Mouse (Mus musculus): ENCODE data around the gene Fam196b. TPM values are rescaled to one million over a fixed set of nuclear protein-coding genes. Genes with fewer than 3 reads are reported as not detected.
A peak's percentile ranks its signal among the peaks of the same experiment; 100 is the strongest.

The Fam196b gene
- polyA plus RNA-seq (2015; fragmentation: Nextera tagmentation; extraction: Ambion mirVana) = 0.16 and 0.20 TPM in 2 replicates

DNA sequence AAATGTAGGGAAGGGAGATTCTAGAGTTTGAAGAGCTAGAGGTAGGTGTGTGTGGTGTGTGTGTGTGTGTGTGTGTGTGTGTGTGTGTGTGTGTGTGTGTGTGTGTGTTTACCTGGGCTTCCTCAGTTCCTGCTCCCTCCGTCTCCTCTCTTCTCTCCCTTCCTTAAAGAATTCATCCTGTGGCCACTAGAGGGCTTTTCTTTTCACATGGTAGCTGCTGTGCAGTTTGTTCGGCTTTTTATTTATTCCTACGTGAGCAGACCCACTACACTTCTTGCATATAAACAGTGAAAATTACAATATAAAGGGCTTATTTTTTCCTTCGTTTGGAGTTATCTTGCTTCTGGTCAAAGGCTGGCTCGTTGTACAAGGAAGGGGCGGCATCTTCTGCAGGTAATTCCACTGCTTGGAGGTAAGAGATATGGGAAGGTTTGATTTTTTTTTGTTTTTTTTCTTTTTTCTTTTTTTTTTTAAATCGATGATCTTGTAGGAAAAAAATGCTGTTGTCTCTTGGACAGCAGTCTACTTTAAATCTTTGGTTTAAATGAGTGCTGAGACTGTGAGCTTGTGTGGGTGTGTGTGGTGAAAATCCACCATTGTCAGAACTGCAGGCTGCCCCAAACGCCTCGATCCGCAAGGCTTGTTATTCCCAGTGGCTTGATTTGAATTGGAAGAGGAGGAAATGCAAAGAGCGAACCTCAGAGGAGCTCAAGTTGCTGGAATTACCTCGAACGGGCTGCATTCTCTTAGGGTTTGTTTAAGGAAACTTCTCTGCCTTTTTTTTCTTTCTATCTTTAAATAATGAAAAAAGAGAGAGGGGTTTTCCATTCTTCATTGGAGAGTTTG lies at the start of gene Fam196b:
Gene Fam196b, plus strand, starts transcription at position 289 of the 846 bp plus-strand sequence.
- WGBS = 13% methylated on average over 13 of the region's 13 CpGs
- Histone ChIP-seq H3K9me3 (replicated peaks; ENCODE audit: control insufficient read depth, low read length) (no peaks in the 10 kb centered on the region), H3K36me3 (ENCODE audit: control insufficient read depth, insufficient read depth) (no peaks in the 10 kb centered on the region), H3K4me1 (ENCODE audit: control insufficient read depth, insufficient read depth, low read length) (no peaks in the 10 kb centered on the region), H3K4me3 (ENCODE audit: low read length) (peak within 1 kb of the TSS; percentile 43), H3K27ac (ENCODE audit: low read length) (no peak within 1 kb of the TSS), H3K27me3 (ENCODE audit: control insufficient read depth, insufficient read depth, low read length) (no peaks in the 10 kb centered on the region), H3K9ac (ENCODE audit: low read length) (peak within 1 kb of the TSS; percentile 31; the same call in 1 of the 2 replicates), H3K4me2 (ENCODE audit: low read depth, low read length) (peak within 1 kb of the TSS; percentile 66)
- no peak for ATAC-seq (replicated peaks; ENCODE audit: extremely low read depth, insufficient read depth, low FRiP score)

DNA sequence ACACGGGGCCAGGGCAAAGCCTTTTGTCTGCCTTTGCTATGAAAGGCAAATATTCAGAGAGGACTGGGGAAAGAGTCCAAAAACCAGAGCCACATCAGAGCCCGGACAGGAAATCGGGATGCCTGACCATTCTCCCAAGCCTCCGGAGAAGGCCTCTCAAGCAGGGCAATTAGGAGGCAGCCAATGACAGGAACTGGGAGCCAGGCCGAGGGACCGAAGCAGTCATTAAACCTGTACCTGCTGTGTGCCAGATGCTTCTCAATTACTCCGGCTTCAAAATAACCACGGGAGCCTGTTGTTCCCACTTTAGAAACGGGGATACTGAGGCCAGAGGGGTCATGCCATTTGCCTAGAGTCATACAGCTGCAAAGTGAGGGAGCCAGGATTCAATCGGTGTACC lies 42.6 kb upstream of the Fam196b start:
- Histone ChIP-seq H3K36me3 (ENCODE audit: control insufficient read depth, insufficient read depth) (no peaks in the 10 kb centered on the region), H3K4me3 (ENCODE audit: low read length) (no peak overlapping the region), H3K4me2 (ENCODE audit: low read depth, low read length) (no peak overlapping the region), H3K9me3 (replicated peaks; ENCODE audit: control insufficient read depth, low read length) (no peaks in the 10 kb centered on the region), H3K4me1 (ENCODE audit: control insufficient read depth, insufficient read depth, low read length) (no peaks in the 10 kb centered on the region), H3K27ac (ENCODE audit: low read length) (no peak overlapping the region), H3K27me3 (ENCODE audit: control insufficient read depth, insufficient read depth, low read length) (no peaks in the 10 kb centered on the region), H3K9ac (ENCODE audit: low read length) (no peak overlapping the region)
- 82% methylated on average over 10 of the region's 10 CpGs for WGBS
- no peak for ATAC-seq (replicated peaks; ENCODE audit: extremely low read depth, insufficient read depth, low FRiP score)

DNA sequence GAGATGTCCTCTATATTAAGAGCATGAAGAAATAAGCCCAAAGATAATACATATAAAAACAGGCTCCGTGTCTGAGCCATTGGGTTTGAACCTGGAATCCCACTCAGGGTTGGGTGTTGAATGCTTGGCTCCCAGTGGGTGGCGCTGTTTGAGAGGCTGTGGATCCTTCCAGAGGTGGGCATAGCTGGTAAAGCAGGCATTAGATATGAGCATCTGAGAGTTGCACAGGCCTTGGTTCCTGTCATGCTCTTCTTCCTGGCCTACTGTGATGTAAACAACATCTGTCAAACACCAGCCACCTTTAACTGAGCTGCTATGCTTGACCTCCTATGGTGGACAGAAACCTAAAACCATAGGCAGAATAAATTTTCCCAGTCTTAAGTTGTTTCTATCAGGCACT lies 38.7 kb upstream of the Fam196b start:
- no peak overlapping the region for H3K9ac ChIP-seq (ENCODE audit: low read length)
- ATAC-seq (replicated peaks; ENCODE audit: extremely low read depth, insufficient read depth, low FRiP score) = no peak
- H3K27me3 ChIP-seq (ENCODE audit: control insufficient read depth, insufficient read depth, low read length) = no peaks in the 10 kb centered on the region
- no peak overlapping the region for H3K4me3 ChIP-seq (ENCODE audit: low read length)
- no peaks in the 10 kb centered on the region for H3K36me3 ChIP-seq (ENCODE audit: control insufficient read depth, insufficient read depth)
- 41% methylated on average over 2 of the region's 2 CpGs for WGBS
- no peak overlapping the region for H3K4me2 ChIP-seq (ENCODE audit: low read depth, low read length)
- H3K27ac ChIP-seq (ENCODE audit: low read length) = no peak overlapping the region
- H3K4me1 ChIP-seq (ENCODE audit: control insufficient read depth, insufficient read depth, low read length) = no peaks in the 10 kb centered on the region
- H3K9me3 ChIP-seq (replicated peaks; ENCODE audit: control insufficient read depth, low read length) = no peaks in the 10 kb centered on the region

DNA sequence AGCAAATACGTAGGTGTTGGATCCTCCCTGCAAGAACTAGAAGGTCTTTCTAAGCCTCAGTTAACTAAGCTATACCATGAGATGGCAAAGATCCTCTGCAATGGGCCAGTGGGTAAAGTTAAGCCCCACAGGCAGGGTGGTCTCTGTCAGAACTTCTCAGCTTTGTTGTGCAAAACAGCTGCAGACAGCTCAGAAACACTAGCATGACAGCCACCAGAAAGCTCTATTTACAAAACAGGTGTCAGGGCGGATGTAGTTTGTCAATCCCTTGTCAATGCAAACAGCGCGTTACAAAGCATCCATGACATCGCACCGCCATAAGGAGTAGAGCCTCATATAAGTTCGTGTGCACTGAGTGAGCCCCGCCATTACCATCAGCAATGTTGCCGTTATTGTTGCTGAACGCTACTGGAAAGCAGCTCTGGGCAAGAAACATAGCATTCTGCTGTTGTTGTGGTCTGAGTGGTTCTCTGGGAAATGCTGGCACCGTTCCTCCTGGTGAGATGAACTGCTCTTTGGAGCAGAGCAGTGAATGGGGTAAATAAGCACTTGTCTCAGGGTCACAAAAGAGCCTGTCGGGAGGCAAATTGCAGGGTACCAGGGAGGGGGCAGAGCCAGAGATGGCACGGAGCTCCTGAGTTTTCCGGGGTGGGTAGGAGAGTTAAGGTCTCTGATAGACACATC lies 38.1 kb upstream of the Fam196b start:
- H3K27me3 ChIP-seq (ENCODE audit: control insufficient read depth, insufficient read depth, low read length) = no peaks in the 10 kb centered on the region
- 74% methylated on average over 14 of the region's 14 CpGs for WGBS
- H3K9me3 ChIP-seq (replicated peaks; ENCODE audit: control insufficient read depth, low read length) = no peaks in the 10 kb centered on the region

DNA sequence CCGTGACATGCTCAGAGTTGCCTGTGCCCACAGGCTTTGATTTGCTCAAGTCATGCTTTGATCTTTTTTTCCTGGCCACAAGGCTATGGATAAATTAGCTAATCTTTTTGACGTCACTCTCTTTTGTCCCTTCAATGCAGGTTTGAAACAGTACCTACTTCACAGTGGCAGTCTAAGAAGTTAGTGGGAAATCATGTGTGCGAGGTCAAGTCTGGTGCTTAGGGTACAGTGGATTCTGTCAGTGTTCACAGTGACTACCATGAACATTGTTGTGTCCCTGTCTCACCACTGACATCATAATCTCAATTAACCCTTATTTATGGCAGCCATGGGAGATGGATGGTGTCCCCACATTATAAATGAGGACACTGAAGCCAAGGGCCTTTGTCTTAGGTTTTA lies 37.6 kb upstream of the Fam196b start:
- no peaks in the 10 kb centered on the region for H3K36me3 ChIP-seq (ENCODE audit: control insufficient read depth, insufficient read depth)
- no peaks in the 10 kb centered on the region for H3K27me3 ChIP-seq (ENCODE audit: control insufficient read depth, insufficient read depth, low read length)
- no peak overlapping the region for H3K27ac ChIP-seq (ENCODE audit: low read length)
- H3K4me3 ChIP-seq (ENCODE audit: low read length) = no peak overlapping the region
- no peak overlapping the region for H3K4me2 ChIP-seq (ENCODE audit: low read depth, low read length)
- WGBS = 74% methylated on average over 3 of the region's 3 CpGs
- ATAC-seq (replicated peaks; ENCODE audit: extremely low read depth, insufficient read depth, low FRiP score) = no peak
- H3K9ac ChIP-seq (ENCODE audit: low read length) = no peak overlapping the region
- H3K9me3 ChIP-seq (replicated peaks; ENCODE audit: control insufficient read depth, low read length) = no peaks in the 10 kb centered on the region
- H3K4me1 ChIP-seq (ENCODE audit: control insufficient read depth, insufficient read depth, low read length) = no peaks in the 10 kb centered on the region

More for the DNA sequence above, 38.1 kb upstream of the Fam196b start:
- Histone ChIP-seq H3K27ac (ENCODE audit: low read length) (no peak overlapping the region), H3K4me1 (ENCODE audit: control insufficient read depth, insufficient read depth, low read length) (no peaks in the 10 kb centered on the region), H3K36me3 (ENCODE audit: control insufficient read depth, insufficient read depth) (no peaks in the 10 kb centered on the region), H3K4me3 (ENCODE audit: low read length) (no peak overlapping the region), H3K9ac (ENCODE audit: low read length) (no peak overlapping the region), H3K4me2 (ENCODE audit: low read depth, low read length) (no peak overlapping the region)
- ATAC-seq (replicated peaks; ENCODE audit: extremely low read depth, insufficient read depth, low FRiP score) = no peak

DNA sequence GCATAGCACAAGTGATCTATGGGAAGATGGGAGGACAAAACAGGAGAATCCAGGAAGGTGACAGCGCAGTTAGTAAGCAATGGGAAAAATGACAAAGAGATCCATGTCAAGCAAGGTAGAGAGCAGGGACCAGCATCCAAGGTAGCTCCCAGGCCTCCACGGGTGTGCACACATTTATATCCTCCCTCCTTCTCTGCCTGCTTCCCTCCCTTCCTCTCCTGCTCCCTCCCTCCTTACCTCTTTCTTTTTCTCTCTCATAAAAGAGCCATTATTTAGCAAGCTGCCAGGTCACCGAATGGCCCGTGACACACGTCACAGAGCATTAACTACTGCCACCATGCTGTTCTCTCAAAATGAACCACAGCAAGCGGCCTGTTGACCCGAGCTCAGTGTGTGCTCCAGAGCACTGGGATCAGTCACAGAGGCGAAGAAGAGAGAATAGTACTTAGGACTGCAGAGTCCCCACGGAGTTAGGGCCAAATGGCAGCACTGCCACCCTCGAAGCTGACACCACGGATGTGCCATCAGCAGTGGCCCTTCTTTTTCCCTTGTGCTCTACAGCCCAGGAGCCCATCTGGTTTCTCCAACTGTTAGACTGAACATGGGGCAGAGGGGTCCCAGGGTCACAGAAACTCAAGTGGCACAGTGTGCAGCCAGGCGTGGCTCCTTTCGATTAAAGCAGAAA lies 30.4 kb upstream of the Fam196b start:
- H3K4me3 ChIP-seq (ENCODE audit: low read length) = no peak overlapping the region
- ATAC-seq (replicated peaks; ENCODE audit: extremely low read depth, insufficient read depth, low FRiP score) = no peak
- H3K27me3 ChIP-seq (ENCODE audit: control insufficient read depth, insufficient read depth, low read length) = no peaks in the 10 kb centered on the region
- H3K4me1 ChIP-seq (ENCODE audit: control insufficient read depth, insufficient read depth, low read length) = no peaks in the 10 kb centered on the region
- no peak overlapping the region for H3K4me2 ChIP-seq (ENCODE audit: low read depth, low read length)
- no peaks in the 10 kb centered on the region for H3K9me3 ChIP-seq (replicated peaks; ENCODE audit: control insufficient read depth, low read length)
- H3K36me3 ChIP-seq (ENCODE audit: control insufficient read depth, insufficient read depth) = no peaks in the 10 kb centered on the region
- no peak overlapping the region for H3K9ac ChIP-seq (ENCODE audit: low read length)
- no peak overlapping the region for H3K27ac ChIP-seq (ENCODE audit: low read length)
- WGBS = 57% methylated on average over 13 of the region's 13 CpGs

DNA sequence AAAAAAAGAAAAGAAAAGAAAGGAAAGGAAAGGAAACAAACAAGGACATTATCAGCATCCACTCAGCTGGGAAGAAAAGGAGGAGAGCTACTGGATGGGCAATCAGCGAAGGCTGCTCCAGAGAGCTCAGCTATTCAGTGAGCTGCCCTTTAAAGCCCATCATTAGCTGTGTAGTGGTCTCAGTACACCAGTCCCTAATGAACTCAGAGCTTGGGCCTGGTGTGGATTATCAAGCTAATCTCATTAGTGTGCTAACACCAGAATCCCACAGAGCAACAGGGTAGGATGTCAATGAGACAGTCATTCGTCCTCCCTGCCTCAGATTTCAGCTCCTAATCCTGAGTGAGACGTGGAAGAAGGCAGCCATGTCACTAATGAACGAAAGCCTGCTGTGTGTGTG lies 24.4 kb upstream of the Fam196b start:
- no peaks in the 10 kb centered on the region for H3K36me3 ChIP-seq (ENCODE audit: control insufficient read depth, insufficient read depth)
- H3K9me3 ChIP-seq (replicated peaks; ENCODE audit: control insufficient read depth, low read length) = no peaks in the 10 kb centered on the region
- H3K9ac ChIP-seq (ENCODE audit: low read length) = no peak overlapping the region
- H3K27me3 ChIP-seq (ENCODE audit: control insufficient read depth, insufficient read depth, low read length) = no peaks in the 10 kb centered on the region
- no peak overlapping the region for H3K27ac ChIP-seq (ENCODE audit: low read length)
- 49% methylated on average over 4 of the region's 4 CpGs for WGBS
- H3K4me2 ChIP-seq (ENCODE audit: low read depth, low read length) = no peak overlapping the region
- no peak overlapping the region for H3K4me3 ChIP-seq (ENCODE audit: low read length)
- ATAC-seq (replicated peaks; ENCODE audit: extremely low read depth, insufficient read depth, low FRiP score) = no peak
- H3K4me1 ChIP-seq (ENCODE audit: control insufficient read depth, insufficient read depth, low read length) = no peaks in the 10 kb centered on the region

DNA sequence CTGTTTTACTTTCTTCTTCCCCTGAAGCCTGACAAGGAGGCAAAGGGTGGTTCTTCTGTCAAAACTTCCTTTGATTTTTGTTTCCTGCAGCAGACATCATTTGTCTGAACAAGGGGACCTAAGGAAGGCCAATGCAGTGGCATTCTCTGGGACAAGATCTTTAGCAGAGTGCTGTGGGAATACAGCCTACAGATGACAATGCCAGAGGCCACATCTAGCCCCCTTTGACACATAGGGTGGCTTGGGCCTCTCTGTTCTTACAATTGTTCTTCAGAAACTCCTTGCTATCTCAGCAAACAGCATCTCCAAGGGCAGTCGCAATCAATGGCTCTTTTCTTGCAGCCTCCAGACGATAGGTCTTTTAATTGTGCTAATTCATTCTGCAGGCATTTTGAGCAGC lies 23.9 kb upstream of the Fam196b start:
- Histone ChIP-seq H3K4me3 (ENCODE audit: low read length) (no peak overlapping the region), H3K27ac (ENCODE audit: low read length) (no peak overlapping the region), H3K27me3 (ENCODE audit: control insufficient read depth, insufficient read depth, low read length) (no peaks in the 10 kb centered on the region), H3K9me3 (replicated peaks; ENCODE audit: control insufficient read depth, low read length) (no peaks in the 10 kb centered on the region), H3K36me3 (ENCODE audit: control insufficient read depth, insufficient read depth) (no peaks in the 10 kb centered on the region), H3K4me1 (ENCODE audit: control insufficient read depth, insufficient read depth, low read length) (no peaks in the 10 kb centered on the region), H3K9ac (ENCODE audit: low read length) (no peak overlapping the region), H3K4me2 (ENCODE audit: low read depth, low read length) (no peak overlapping the region)
- no peak for ATAC-seq (replicated peaks; ENCODE audit: extremely low read depth, insufficient read depth, low FRiP score)
- 57% methylated on average over 2 of the region's 2 CpGs for WGBS

DNA sequence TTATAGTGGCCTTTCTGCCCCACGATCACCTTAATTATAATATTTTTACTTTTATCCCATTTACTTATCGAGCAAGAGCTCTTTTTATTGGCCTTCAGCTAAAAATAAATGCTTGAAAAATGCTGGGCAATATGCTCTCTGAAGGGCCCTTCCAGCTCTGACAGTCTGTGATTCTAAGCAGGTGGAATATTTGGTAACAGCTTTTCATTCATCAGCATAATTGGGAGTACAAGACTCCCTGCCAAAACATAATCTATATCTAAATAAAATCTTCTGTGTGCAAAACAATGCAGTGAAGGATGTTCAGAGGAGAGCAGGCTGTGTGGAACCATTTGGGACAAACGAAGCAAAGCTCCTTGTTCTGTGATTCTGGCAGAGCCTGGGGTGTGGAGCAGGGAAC lies 23.3 kb upstream of the Fam196b start:
- H3K9ac ChIP-seq (ENCODE audit: low read length) = no peak overlapping the region
- H3K27ac ChIP-seq (ENCODE audit: low read length) = no peak overlapping the region
- no peaks in the 10 kb centered on the region for H3K9me3 ChIP-seq (replicated peaks; ENCODE audit: control insufficient read depth, low read length)
- no peak for ATAC-seq (replicated peaks; ENCODE audit: extremely low read depth, insufficient read depth, low FRiP score)
- no peak overlapping the region for H3K4me2 ChIP-seq (ENCODE audit: low read depth, low read length)
- no peaks in the 10 kb centered on the region for H3K27me3 ChIP-seq (ENCODE audit: control insufficient read depth, insufficient read depth, low read length)
- no peak overlapping the region for H3K4me3 ChIP-seq (ENCODE audit: low read length)
- WGBS = 66% methylated on average over 3 of the region's 3 CpGs
- H3K4me1 ChIP-seq (ENCODE audit: control insufficient read depth, insufficient read depth, low read length) = no peaks in the 10 kb centered on the region
- H3K36me3 ChIP-seq (ENCODE audit: control insufficient read depth, insufficient read depth) = no peaks in the 10 kb centered on the region
